Mouse (Mus musculus): ENCODE results near the gene Vps25.

Vps25 gene

GRCm38 (mm10) chr11:101232010-101232839, 21.3 kb upstream of the Vps25 start:
- Histone ChIP-seq H3K27me3 (ENCODE audit: control insufficient read depth, insufficient read depth, low read length, poor library complexity, severe bottlenecking) (no peaks in the 10 kb centered on the region), H3K36me3 (ENCODE audit: control insufficient read depth, insufficient read depth, low read length, poor library complexity, severe bottlenecking) (no peaks in the 10 kb centered on the region)
- no peak for DNase-seq (ENCODE audit: low read depth, low spot score)

- Histone ChIP-seq H3K27me3 (ENCODE audit: control insufficient read depth, insufficient read depth, low read length, poor library complexity, severe bottlenecking) (no peaks in the 10 kb centered on the region), H3K36me3 (ENCODE audit: control insufficient read depth, insufficient read depth, low read length, poor library complexity, severe bottlenecking) (no peaks in the 10 kb centered on the region)
- no peak for DNase-seq (ENCODE audit: low read depth, low spot score)
Observed at GRCm38 (mm10) chr11:101233240-101233639, 20.3 kb upstream of the Vps25 start.

- no peaks in the 10 kb centered on the region for H3K27me3 ChIP-seq (ENCODE audit: control insufficient read depth, insufficient read depth, low read length, poor library complexity, severe bottlenecking)
- no peak for DNase-seq (ENCODE audit: low read depth, low spot score)
- H3K36me3 ChIP-seq (ENCODE audit: control insufficient read depth, insufficient read depth, low read length, poor library complexity, severe bottlenecking): no peaks in the 10 kb centered on the region
Observed at GRCm38 (mm10) chr11:101234124-101234523, 19.4 kb upstream of the Vps25 start.

GRCm38 (mm10) chr11:101235429-101235828, 18.1 kb upstream of the Vps25 start:
- no peak for DNase-seq (ENCODE audit: low read depth, low spot score)
- H3K36me3 ChIP-seq (ENCODE audit: control insufficient read depth, insufficient read depth, low read length, poor library complexity, severe bottlenecking): no peaks in the 10 kb centered on the region

GRCm38 (mm10) chr11:101236782-101237181, 16.7 kb upstream of the Vps25 start:
- no peak for DNase-seq (ENCODE audit: low read depth, low spot score)
- H3K27me3 ChIP-seq (ENCODE audit: control insufficient read depth, insufficient read depth, low read length, poor library complexity, severe bottlenecking): no peaks in the 10 kb centered on the region
- H3K36me3 ChIP-seq (ENCODE audit: control insufficient read depth, insufficient read depth, low read length, poor library complexity, severe bottlenecking): no peaks in the 10 kb centered on the region

More at GRCm38 (mm10) chr11:101235429-101235828, 18.1 kb upstream of the Vps25 start:
- H3K27me3 ChIP-seq (ENCODE audit: control insufficient read depth, insufficient read depth, low read length, poor library complexity, severe bottlenecking): no peaks in the 10 kb centered on the region

- H3K27me3 ChIP-seq (ENCODE audit: control insufficient read depth, insufficient read depth, low read length, poor library complexity, severe bottlenecking): no peaks in the 10 kb centered on the region
- H3K36me3 ChIP-seq (ENCODE audit: control insufficient read depth, insufficient read depth, low read length, poor library complexity, severe bottlenecking): no peaks in the 10 kb centered on the region
- DNase-seq (ENCODE audit: low read depth, low spot score): no peak
Observed at GRCm38 (mm10) chr11:101238071-101238647, 15.3 kb upstream of the Vps25 start.

GRCm38 (mm10) chr11:101245071-101245470, 8.4 kb upstream of the Vps25 start:
- H3K36me3 ChIP-seq (ENCODE audit: control insufficient read depth, insufficient read depth, low read length, poor library complexity, severe bottlenecking): no peaks in the 10 kb centered on the region
- peaks cover 2% of the 10 kb centered on the region; the same call in 1 of the 2 replicates for H3K27me3 ChIP-seq (ENCODE audit: control insufficient read depth, insufficient read depth, low read length, poor library complexity, severe bottlenecking)
- DNase-seq (ENCODE audit: low read depth, low spot score): no peak

GRCm38 (mm10) chr11:101245855-101246701, 7.4 kb upstream of the Vps25 start, which contains the start of gene Ramp2:
TSS of gene Ramp2 (plus strand) at chr11:101246028.
- peaks cover 2% of the 10 kb centered on the region; the same call in 1 of the 2 replicates for H3K27me3 ChIP-seq (ENCODE audit: control insufficient read depth, insufficient read depth, low read length, poor library complexity, severe bottlenecking)
- peak; percentile 26 for DNase-seq (ENCODE audit: low read depth, low spot score)
- no peaks in the 10 kb centered on the region for H3K36me3 ChIP-seq (ENCODE audit: control insufficient read depth, insufficient read depth, low read length, poor library complexity, severe bottlenecking)

GRCm38 (mm10) chr11:101246702-101247012, 6.8 kb upstream of the Vps25 start:
- DNase-seq (ENCODE audit: low read depth, low spot score): no peak
- H3K27me3 ChIP-seq (ENCODE audit: control insufficient read depth, insufficient read depth, low read length, poor library complexity, severe bottlenecking): peaks cover 2% of the 10 kb centered on the region; the same call in 1 of the 2 replicates

GRCm38 (mm10) chr11:101247521-101248030, 5.9 kb upstream of the Vps25 start:
- Histone ChIP-seq H3K27me3 (ENCODE audit: control insufficient read depth, insufficient read depth, low read length, poor library complexity, severe bottlenecking) (peaks cover 2% of the 10 kb centered on the region; the same call in 1 of the 2 replicates), H3K36me3 (ENCODE audit: control insufficient read depth, insufficient read depth, low read length, poor library complexity, severe bottlenecking) (no peaks in the 10 kb centered on the region)
- DNase-seq (ENCODE audit: low read depth, low spot score): no peak

More at GRCm38 (mm10) chr11:101246702-101247012, 6.8 kb upstream of the Vps25 start:
- H3K36me3 ChIP-seq (ENCODE audit: control insufficient read depth, insufficient read depth, low read length, poor library complexity, severe bottlenecking): no peaks in the 10 kb centered on the region

GRCm38 (mm10) chr11:101248258-101248994, 5.1 kb upstream of the Vps25 start:
- Histone ChIP-seq H3K27me3 (ENCODE audit: control insufficient read depth, insufficient read depth, low read length, poor library complexity, severe bottlenecking) (peaks cover 2% of the 10 kb centered on the region; the same call in 1 of the 2 replicates), H3K36me3 (ENCODE audit: control insufficient read depth, insufficient read depth, low read length, poor library complexity, severe bottlenecking) (no peaks in the 10 kb centered on the region)
- DNase-seq (ENCODE audit: low read depth, low spot score): peak; percentile 84

GRCm38 (mm10) chr11:101251031-101251430, 2.5 kb upstream of the Vps25 start:
- no peak for DNase-seq (ENCODE audit: low read depth, low spot score)
- peaks cover under 1% of the 10 kb centered on the region; the same call in 1 of the 2 replicates for H3K27me3 ChIP-seq (ENCODE audit: control insufficient read depth, insufficient read depth, low read length, poor library complexity, severe bottlenecking)
- H3K36me3 ChIP-seq (ENCODE audit: control insufficient read depth, insufficient read depth, low read length, poor library complexity, severe bottlenecking): no peaks in the 10 kb centered on the region

- no peak for DNase-seq (ENCODE audit: low read depth, low spot score)
- H3K36me3 ChIP-seq (ENCODE audit: control insufficient read depth, insufficient read depth, low read length, poor library complexity, severe bottlenecking): no peaks in the 10 kb centered on the region; the same call in 1 of the 2 replicates
- H3K27me3 ChIP-seq (ENCODE audit: control insufficient read depth, insufficient read depth, low read length, poor library complexity, severe bottlenecking): no peaks in the 10 kb centered on the region
Observed at GRCm38 (mm10) chr11:101252941-101253340, 566 bp upstream of the Vps25 start.

All from splenic B cell, adult 2 months (primary cell).